Mouse (Mus musculus) midbrain, embryonic 15.5 days (tissue): ENCODE data around the gene Nefh. TPM values are rescaled to one million over a fixed set of nuclear protein-coding genes. Genes with fewer than 3 reads are reported as not detected.

Source experiments
- ATAC-seq: fragments of 200-750 bp; cut with Nextera tagmentation; replicated peaks from 2 replicates; pipeline ENCODE4 v1.8.0; 2017; ENCODE audit warnings: moderate TSS enrichment
- H3K27ac ChIP-seq: fragments of 300-500 bp; sonication (generic); 2 replicates; pipeline ENCODE4 v1.5.1; 2015; ENCODE audit warnings: mild to moderate bottlenecking, inconsistent platforms
- H3K27me3 ChIP-seq: fragments of 300-500 bp; sonication (generic); replicated peaks from 2 replicates; pipeline ENCODE4 v1.6.1; 2015; ENCODE audit warnings: inconsistent platforms
- H3K36me3 ChIP-seq: fragments of 300-500 bp; sonication (generic); replicated peaks from 2 replicates; pipeline ENCODE4 v1.6.1; 2015; ENCODE audit warnings: inconsistent platforms
- H3K4me1 ChIP-seq: fragments of 300-500 bp; sonication (generic); 2 replicates; pipeline ENCODE4 v1.6.1; 2015; ENCODE audit warnings: inconsistent platforms
- H3K4me2 ChIP-seq: fragments of 300-500 bp; sonication (generic); 2 replicates; pipeline ENCODE4 v1.6.1; 2015; ENCODE audit warnings: inconsistent platforms, mild to moderate bottlenecking, moderate library complexity
- H3K4me3 ChIP-seq: fragments of 300-500 bp; sonication (generic); 2 replicates; pipeline ENCODE4 v1.5.1; 2015; ENCODE audit warnings: mild to moderate bottlenecking, inconsistent platforms
- H3K9ac ChIP-seq: fragments of 300-500 bp; sonication (generic); 2 replicates; pipeline ENCODE4 v1.6.1; 2015; ENCODE audit warnings: mild to moderate bottlenecking, inconsistent platforms
- H3K9me3 ChIP-seq: fragments of 300-500 bp; sonication (generic); 2 replicates; pipeline ENCODE4 v1.6.1; 2016; ENCODE audit warnings: inconsistent platforms
- WGBS: fragments of 180-500 bp; shearing (Covaris S2); methylation state at CpG from one replicate; pipeline ENCODE4 v1.1.7; 2015; ENCODE audit warnings: mixed read lengths; 5-methylcytosine and 5-hydroxymethylcytosine counted together
- polyA plus RNA-seq: library from polyadenylated mRNA; unstranded; fragments of >200 nt; fragmentation: Nextera tagmentation; extraction: Ambion mirVana; gene quantifications from 2 replicates; pipeline ENCODE4 v1.2.1, GENCODE M21; 2015

Gene Nefh
- polyA plus RNA-seq = 3.6 and 3.9 TPM in 2 replicates

DNA sequence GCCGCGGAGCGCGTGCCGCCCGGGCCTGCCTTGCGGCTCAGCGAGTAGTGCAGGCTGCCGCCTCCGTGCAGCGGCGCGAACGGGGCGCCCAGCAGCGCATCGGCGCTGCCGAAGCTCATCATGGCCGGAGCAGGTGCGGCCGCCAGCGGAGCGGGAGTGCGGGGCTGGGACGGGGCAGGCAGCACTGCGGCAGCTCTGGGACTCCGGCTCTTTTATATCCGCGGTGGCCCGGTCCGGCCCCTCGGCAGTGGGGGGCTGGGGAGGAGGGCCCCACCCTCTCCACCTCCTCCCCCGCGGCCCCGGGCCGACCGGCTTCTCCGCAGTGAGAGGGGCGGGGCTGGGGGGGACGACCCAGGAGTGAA lies at the start of gene Nefh:
Gene Nefh (minus strand): TSS at position 252 of the 362 bp plus-strand sequence.
- under 1% methylated on average over 41 of the region's 41 CpGs for WGBS
- ATAC-seq = peak; percentile 60
- peaks cover 30% of the 10 kb centered on the region for H3K4me1 ChIP-seq

DNA sequence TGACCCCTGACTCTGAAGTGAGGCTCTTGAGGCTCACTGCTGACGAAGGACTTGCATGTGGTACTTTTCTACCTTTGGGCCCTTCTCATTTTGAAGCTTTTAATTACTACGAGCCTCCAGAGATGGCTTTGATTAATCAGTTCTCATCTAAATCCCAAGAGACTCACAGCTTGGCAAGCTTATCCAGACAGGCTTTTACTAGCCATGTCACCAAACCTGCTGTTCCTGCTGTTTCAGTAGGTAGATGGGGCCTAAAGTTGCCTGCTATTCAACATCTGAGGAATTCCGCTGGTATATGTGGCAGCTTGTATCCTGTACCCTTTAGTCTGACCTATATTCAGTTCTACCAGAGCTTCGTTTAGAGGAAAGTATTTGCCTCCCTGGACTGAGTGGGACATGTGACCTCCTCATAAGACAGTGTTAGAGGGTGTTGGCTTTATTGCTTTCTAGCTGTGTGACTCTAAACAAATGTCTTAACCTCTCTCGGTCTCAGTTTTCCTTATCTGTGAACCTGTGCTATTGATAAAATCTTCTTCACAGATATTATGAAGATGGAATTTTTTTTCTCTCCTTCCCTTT lies 48.8 kb upstream of the Nefh start:
- 90% methylated on average over 5 of the region's 5 CpGs for WGBS
- Histone ChIP-seq H3K36me3 (no peaks in the 10 kb centered on the region), H3K4me1 (no peaks in the 10 kb centered on the region), H3K9ac (no peak overlapping the region), H3K9me3 (no peaks in the 10 kb centered on the region), H3K4me3 (no peak overlapping the region), H3K4me2 (no peak overlapping the region), H3K27ac (no peak overlapping the region), H3K27me3 (no peaks in the 10 kb centered on the region)
- ATAC-seq = no peak

More for the DNA sequence above, at the start of gene Nefh:
- Histone ChIP-seq H3K4me2 (peak within 1 kb of the TSS; percentile 91), H3K27ac (peak within 1 kb of the TSS; percentile 92), H3K4me3 (peak within 1 kb of the TSS; percentile 71), H3K9me3 (no peaks in the 10 kb centered on the region), H3K9ac (peak within 1 kb of the TSS; percentile 75), H3K36me3 (no peaks in the 10 kb centered on the region), H3K27me3 (peaks cover 65% of the 10 kb centered on the region)

DNA sequence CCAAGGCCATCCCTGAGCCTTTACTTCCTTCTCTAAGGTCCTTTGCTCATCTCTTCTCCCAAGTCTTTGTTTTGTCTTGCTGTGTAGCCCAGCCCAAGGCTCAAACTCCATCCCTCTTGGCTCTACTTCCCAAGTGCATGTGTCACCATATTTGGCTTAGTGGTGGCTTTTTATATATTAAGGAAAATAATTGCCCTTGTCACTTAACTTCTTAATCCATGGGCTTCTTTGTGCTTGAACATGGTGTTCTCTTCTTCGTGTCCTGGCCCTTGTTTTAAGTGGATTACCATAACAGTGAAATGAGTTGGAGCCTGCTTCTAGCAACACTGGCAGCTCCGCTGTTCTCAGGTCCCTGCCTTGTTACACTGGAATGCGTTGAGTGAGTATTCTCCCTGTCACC lies 47.8 kb upstream of the Nefh start:
- Histone ChIP-seq H3K36me3 (no peaks in the 10 kb centered on the region), H3K4me1 (0 out of 2 replicates have a peak, but pooled peaks cover 2% of the 10 kb centered on the region), H3K9me3 (no peaks in the 10 kb centered on the region), H3K4me3 (no peak overlapping the region), H3K27ac (no peak overlapping the region), H3K4me2 (no peak overlapping the region), H3K27me3 (no peaks in the 10 kb centered on the region), H3K9ac (no peak overlapping the region)
- ATAC-seq = no peak
- WGBS = 84% methylated on average over 3 of the region's 3 CpGs

DNA sequence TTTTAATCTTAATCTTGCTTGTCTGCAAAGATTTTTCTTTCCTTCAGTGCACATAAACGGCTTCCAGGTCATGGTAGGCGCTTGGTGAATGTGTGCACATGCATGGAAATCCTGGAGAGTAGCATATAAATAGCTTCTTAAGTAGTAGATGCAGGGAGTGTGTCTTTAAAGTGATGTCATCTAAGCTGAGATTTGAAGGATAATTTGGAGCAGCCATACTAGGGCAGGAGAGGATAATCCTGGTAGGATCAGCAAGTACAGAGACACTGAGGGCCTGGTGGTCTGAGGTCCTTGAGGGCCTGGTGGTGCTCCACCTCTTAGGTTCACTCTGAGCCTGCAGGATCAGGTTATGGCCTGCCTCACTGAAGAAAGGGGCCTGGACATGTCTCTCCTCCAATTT lies 44.6 kb upstream of the Nefh start:
- no peaks in the 10 kb centered on the region for H3K9me3 ChIP-seq
- no peaks in the 10 kb centered on the region for H3K36me3 ChIP-seq
- no peak overlapping the region for H3K4me3 ChIP-seq
- no peak for ATAC-seq
- no peaks in the 10 kb centered on the region for H3K27me3 ChIP-seq
- no peak overlapping the region for H3K4me2 ChIP-seq
- WGBS = 87% methylated on average over 2 of the region's 2 CpGs
- H3K9ac ChIP-seq = no peak overlapping the region
- H3K4me1 ChIP-seq = peaks cover 17% of the 10 kb centered on the region
- no peak overlapping the region for H3K27ac ChIP-seq

DNA sequence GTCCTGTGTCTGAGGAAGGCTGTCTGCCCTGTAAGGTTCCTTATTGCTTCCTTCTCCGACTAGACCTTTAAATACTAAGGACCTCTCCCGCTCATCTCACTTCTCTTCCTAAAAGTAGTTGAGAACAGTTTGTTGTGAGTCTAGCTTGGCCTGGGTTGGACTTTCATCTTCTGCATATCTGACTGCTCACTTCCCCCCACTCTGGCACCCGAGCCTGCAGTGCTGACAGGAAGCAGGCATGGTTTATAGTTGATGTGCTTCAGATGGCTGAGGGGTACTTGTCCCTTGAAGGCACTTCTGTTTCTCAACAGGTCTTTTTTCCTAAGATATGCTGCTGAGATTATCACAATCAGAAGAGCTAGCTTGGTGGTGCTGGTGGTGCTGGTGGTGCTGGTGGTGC lies 41.3 kb upstream of the Nefh start:
- Histone ChIP-seq H3K4me3 (no peak overlapping the region), H3K4me1 (peaks cover 24% of the 10 kb centered on the region), H3K4me2 (no peak overlapping the region), H3K27ac (no peak overlapping the region), H3K27me3 (no peaks in the 10 kb centered on the region), H3K36me3 (no peaks in the 10 kb centered on the region), H3K9ac (no peak overlapping the region), H3K9me3 (no peaks in the 10 kb centered on the region)
- WGBS = 92% methylated on average over 3 of the region's 3 CpGs
- ATAC-seq = no peak

DNA sequence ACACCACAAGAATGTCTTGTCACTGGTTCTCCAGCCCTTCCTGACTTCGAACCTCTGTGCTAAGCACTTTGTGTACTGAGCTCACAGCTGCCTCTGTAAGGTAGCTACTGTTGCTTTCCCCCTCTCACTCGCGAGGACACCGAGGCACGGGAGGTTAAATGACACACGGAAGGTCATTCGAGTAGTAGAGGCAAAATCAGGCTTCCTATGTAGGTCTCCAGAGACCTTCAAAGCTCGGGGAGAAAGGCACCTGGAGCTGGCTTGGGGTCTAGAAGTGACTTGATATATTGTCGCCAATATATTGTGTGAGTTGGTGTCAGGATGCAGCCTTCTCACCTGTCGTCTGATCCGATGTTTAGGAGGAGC lies 39.6 kb upstream of the Nefh start:
- Histone ChIP-seq H3K36me3 (no peaks in the 10 kb centered on the region), H3K4me1 (peaks cover 28% of the 10 kb centered on the region), H3K27ac (0 out of 2 replicates have a peak overlapping the region, but pooled peaks have one; percentile 66), H3K9me3 (no peaks in the 10 kb centered on the region), H3K27me3 (no peaks in the 10 kb centered on the region), H3K9ac (peak overlapping the region; percentile 75), H3K4me3 (peak overlapping the region; percentile 75), H3K4me2 (peak overlapping the region; percentile 76)
- no peak; the same call in 1 of the 2 replicates for ATAC-seq
- 63% methylated on average over 11 of the region's 11 CpGs for WGBS

DNA sequence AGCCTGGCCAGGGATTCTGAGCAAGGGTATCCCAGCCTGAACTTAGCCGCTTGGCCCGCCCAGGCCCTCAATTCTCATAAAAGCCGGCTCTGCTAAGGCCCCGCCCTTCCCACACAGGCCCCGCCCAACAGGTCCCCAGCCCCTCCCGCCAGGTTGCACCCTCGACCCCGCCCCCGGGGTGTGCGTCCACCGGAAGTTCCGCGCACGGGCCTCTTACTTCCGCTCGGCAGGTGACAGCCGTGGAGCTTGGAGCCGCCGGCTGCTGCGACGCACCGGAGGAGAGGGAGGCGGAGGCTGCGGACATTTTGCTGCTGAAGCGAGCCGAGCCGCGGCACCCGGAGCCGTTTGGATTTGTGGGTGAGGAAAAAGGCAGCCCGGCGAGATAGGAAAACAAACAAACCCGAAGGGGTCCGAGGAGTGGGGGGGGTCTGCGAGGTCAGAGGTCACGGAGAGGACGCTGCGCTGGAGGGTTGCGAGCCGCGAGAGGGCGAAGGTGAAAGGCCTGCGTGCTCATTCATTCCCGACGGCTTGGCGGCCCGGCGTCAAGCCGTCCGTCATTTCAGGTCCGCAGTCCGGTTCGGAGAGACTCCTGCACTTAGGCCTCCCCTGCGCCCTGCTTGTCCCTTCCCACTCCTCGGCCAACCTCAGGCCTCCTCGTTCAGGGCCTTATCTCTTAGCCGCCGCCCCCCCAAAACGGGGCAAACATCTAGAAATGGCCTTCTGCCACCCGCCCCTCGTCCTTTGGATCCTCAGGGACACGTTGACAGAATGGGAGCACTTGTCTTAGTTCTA lies 39.0 kb upstream of the Nefh start, which contains the start of gene Ap1b1:
Gene Ap1b1 (plus strand): TSS at position 130 of the 792 bp plus-strand sequence.
- Histone ChIP-seq H3K4me2 (peak within 1 kb of the TSS; percentile 76), H3K27me3 (no peaks in the 10 kb centered on the region), H3K4me3 (peak within 1 kb of the TSS; percentile 75), H3K9me3 (no peaks in the 10 kb centered on the region), H3K4me1 (peaks cover 28% of the 10 kb centered on the region), H3K36me3 (no peaks in the 10 kb centered on the region), H3K9ac (peak within 1 kb of the TSS; percentile 75), H3K27ac (peak within 1 kb of the TSS; percentile 66)
- ATAC-seq = peak; percentile 92
- under 1% methylated on average over 62 of the region's 62 CpGs for WGBS

DNA sequence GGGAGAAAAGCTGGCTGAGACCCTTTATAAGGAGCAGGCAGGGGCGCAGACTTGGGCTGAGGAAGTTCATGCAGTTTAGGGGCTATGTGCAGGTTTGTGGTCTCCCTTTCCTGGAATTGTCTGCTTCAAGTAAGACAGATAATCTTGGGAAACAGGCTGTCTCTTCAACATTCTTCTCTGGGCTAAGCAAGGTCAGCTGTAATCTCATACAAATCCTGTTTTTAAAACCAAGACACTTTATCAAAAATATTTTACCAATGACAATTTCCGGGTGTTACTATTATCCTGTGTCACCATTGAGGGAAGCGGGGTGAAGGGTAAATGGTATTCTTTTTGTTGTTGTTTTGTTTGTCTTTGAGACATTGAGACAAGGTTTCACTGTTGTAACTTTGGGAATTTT lies 36.9 kb upstream of the Nefh start:
- Histone ChIP-seq H3K27me3 (no peaks in the 10 kb centered on the region), H3K4me1 (peaks cover 26% of the 10 kb centered on the region), H3K4me2 (no peak overlapping the region), H3K27ac (no peak overlapping the region), H3K9ac (no peak overlapping the region), H3K4me3 (no peak overlapping the region), H3K36me3 (no peaks in the 10 kb centered on the region), H3K9me3 (no peaks in the 10 kb centered on the region)
- ATAC-seq = no peak
- 82% methylated on average over 3 of the region's 3 CpGs for WGBS

DNA sequence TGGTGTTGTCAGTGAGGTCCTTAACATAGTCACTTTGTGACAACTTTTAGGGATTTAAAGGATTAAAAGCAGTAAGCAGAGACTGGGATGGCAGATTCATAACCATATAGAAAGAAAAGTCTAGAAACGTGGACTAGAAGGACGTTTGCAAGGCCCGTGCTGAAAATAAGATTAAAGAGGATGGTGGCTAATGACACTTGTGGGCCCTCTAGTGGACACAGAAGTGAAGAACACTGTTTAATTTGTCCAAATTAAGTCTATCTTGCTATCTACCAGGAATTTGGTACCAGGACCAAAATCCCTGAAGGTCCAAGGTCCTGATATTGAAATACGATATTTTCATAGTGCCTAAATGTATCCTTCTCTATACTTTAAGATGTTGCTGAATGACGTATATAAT lies 36.4 kb upstream of the Nefh start:
- H3K4me3 ChIP-seq = no peak overlapping the region
- no peaks in the 10 kb centered on the region for H3K27me3 ChIP-seq
- peak overlapping the region; percentile 29 for H3K4me2 ChIP-seq
- H3K27ac ChIP-seq = no peak overlapping the region
- no peaks in the 10 kb centered on the region for H3K9me3 ChIP-seq
- no peak for ATAC-seq
- H3K9ac ChIP-seq = no peak overlapping the region
- H3K36me3 ChIP-seq = no peaks in the 10 kb centered on the region
- 5% methylated on average over 5 of the region's 5 CpGs for WGBS
- H3K4me1 ChIP-seq = peaks cover 26% of the 10 kb centered on the region

DNA sequence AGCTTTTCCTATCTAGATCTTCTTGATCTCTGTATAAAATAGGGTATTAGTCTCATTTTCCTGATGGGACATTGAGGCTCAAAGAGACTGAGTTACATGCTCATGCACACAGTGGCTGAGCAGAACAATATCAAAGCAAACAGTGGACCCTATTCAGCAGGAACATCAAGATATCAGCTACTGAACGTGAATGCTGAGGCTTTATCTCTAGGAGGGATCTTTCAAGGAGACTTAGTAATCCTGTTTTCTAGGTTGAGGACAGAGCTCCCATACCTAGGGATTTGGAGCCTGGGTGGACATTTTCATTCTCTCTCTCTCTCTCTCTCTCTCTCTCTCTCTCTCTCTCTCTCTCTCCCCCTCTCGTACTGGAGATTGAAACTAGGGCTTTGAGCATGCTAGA lies 35.7 kb upstream of the Nefh start:
- Histone ChIP-seq H3K27ac (no peak overlapping the region), H3K36me3 (no peaks in the 10 kb centered on the region), H3K4me3 (no peak overlapping the region), H3K9ac (no peak overlapping the region), H3K9me3 (no peaks in the 10 kb centered on the region), H3K27me3 (no peaks in the 10 kb centered on the region), H3K4me2 (no peak overlapping the region), H3K4me1 (peaks cover 22% of the 10 kb centered on the region)
- 55% methylated on average over 2 of the region's 2 CpGs for WGBS
- no peak for ATAC-seq

DNA sequence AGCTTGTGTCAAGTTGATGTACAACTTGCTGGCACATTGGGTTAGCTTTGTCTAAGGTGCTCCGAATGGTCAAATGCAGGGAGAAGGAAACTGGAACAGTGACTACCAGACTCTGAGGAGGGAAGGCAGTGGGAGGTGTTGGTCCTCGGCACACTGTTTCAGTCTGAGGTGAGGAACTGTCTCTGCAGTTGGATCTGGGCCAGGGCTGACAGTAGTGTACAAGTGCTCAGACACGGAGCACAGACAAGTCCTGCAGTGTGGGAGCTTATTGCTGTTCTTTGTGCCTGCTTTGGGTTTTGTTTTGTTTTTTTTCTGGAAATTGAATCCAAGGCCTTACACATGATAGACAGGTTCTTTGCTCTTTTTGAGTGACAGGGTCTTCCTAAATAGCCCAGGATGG lies 35.1 kb upstream of the Nefh start:
- 62% methylated on average over 3 of the region's 3 CpGs for WGBS
- Histone ChIP-seq H3K27me3 (no peaks in the 10 kb centered on the region), H3K9me3 (no peaks in the 10 kb centered on the region), H3K27ac (no peak overlapping the region), H3K4me3 (no peak overlapping the region), H3K4me1 (peaks cover 17% of the 10 kb centered on the region), H3K9ac (no peak overlapping the region), H3K36me3 (no peaks in the 10 kb centered on the region), H3K4me2 (no peak overlapping the region)
- ATAC-seq = no peak

DNA sequence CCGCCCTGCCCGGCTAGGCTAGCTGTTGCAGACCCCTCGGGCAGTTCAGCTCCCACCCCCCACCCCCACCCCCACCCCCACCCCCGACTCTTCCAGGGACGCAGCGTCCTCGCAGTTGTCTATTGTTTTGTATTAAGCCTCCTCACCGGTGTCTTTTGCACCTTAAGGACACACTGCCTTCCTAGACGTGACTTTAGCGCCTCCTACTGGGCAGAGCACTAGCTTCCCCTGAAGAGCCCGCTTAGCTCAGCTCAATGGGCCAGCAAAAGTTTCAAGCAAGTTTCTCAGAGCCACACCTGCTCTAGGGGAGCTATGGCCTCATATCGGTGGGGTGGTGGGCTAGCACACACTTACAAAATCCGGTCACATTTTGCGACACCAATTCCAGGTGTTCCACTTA lies 27.8 kb upstream of the Nefh start:
- Histone ChIP-seq H3K9ac (no peak overlapping the region), H3K9me3 (no peaks in the 10 kb centered on the region), H3K27me3 (no peaks in the 10 kb centered on the region), H3K4me2 (peak overlapping the region; percentile 17; the same call in 1 of the 2 replicates), H3K36me3 (no peaks in the 10 kb centered on the region), H3K4me3 (no peak overlapping the region), H3K27ac (no peak overlapping the region), H3K4me1 (no peaks in the 10 kb centered on the region)
- ATAC-seq = peak; percentile 69; the same call in 1 of the 2 replicates
- 7% methylated on average over 14 of the region's 14 CpGs for WGBS
